ENCODE assay signal across 22 mouse cellular contexts in the genomic region with DNA sequence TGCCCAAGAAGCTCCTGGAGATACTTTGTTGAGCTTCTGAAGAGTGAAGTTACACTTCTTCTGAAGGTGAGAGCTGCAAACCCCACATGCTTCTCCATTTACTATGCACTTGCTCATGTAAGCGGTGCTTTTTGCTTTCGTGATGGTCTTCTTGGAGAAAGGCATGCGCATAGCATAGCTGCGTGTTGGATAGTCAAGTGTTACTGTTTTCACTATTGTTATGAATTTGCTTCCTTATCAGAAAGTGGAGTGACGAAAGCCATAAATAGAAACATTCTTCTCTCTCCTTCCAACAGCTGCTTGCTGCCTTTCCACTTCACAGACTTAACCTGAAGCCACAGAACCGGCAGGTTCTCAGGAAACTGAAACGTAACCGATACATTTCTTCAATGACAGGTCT. TPM values are rescaled to one million over a fixed set of nuclear protein-coding genes. Genes with fewer than 3 reads are reported as not detected.
"Had no signal": no experiment of that assay in that cellular context is flagged by ENCODE, and none has a peak within 500 bp of the region (broad histone marks: within the 10 kb centered on the region; RNA-seq: fewer than 3 reads in every experiment).

No protein-coding gene starts in this region.

- H3K4me3 ChIP-seq: limb, embryonic 15.5 days; liver, embryonic 12.5 days; lung, embryonic 15.5 days; midbrain, embryonic 12.5 days; neural tube, embryonic 13.5 days had no signal

- H3K4me1 ChIP-seq: limb, embryonic 15.5 days; liver, embryonic 12.5 days; midbrain, embryonic 12.5 days; neural tube, embryonic 13.5 days had no signal

- H3K27me3 ChIP-seq: limb, embryonic 15.5 days; liver, embryonic 12.5 days; lung, embryonic 15.5 days; midbrain, embryonic 12.5 days; neural tube, embryonic 13.5 days had no signal

- ATAC-seq: liver, embryonic 12.5 days; midbrain, embryonic 16.5 days had no signal

- H3K9ac ChIP-seq: limb, embryonic 15.5 days; liver, embryonic 12.5 days; lung, embryonic 15.5 days; midbrain, embryonic 12.5 days; neural tube, embryonic 13.5 days had no signal

- H3K27ac ChIP-seq: limb, embryonic 15.5 days; liver, embryonic 12.5 days; lung, embryonic 15.5 days; midbrain, embryonic 12.5 days; neural tube, embryonic 13.5 days had no signal

- H3K9me3 ChIP-seq: limb, embryonic 15.5 days; liver, embryonic 12.5 days; lung, embryonic 15.5 days; midbrain, embryonic 12.5 days; neural tube, embryonic 13.5 days had no signal

- H3K4me2 ChIP-seq: limb, embryonic 15.5 days; liver, embryonic 12.5 days; lung, embryonic 15.5 days; midbrain, embryonic 12.5 days; neural tube, embryonic 13.5 days had no signal

- DNase-seq: kidney, postnatal 36 days; layer of hippocampus, adult 9-11 months; layer of hippocampus, postnatal 36 days; lung, postnatal 14 days; retina, postnatal 1 day; right cerebral cortex, postnatal 4 days; spleen, adult 18-20 months; thymus, adult 18-20 months; thymus, postnatal 14 days had no signal

- H3K36me3 ChIP-seq: limb, embryonic 15.5 days; liver, embryonic 12.5 days; lung, embryonic 15.5 days; midbrain, embryonic 12.5 days; neural tube, embryonic 13.5 days had no signal

RNA-seq across cellular contexts. Expression of a gene that starts 8.0 kb away (rescaled TPM):
- total RNA-seq: layer of hippocampus, adult 18-20 months; layer of hippocampus, postnatal 36 days; left cerebral cortex, adult 8-10 months; left cerebral cortex, postnatal 25 days; megakaryocyte-erythroid progenitor cell, adult 5-6 weeks had no signal
- polyA plus RNA-seq: limb, embryonic 11.5 days; limb, embryonic 15.5 days; midbrain, embryonic 12.5 days; midbrain, embryonic 16.5 days; neural tube, embryonic 13.5 days; stomach, embryonic 14.5 days had no signal

RNA-seq across cellular contexts. Expression of a gene that starts 48.0 kb away (rescaled TPM):
- total RNA-seq: megakaryocyte-erythroid progenitor cell, adult 5-6 weeks had no signal
- polyA plus RNA-seq: limb, embryonic 11.5 days; liver, embryonic 12.5 days; liver, embryonic 16.5 days; midbrain, embryonic 12.5 days; neural tube, embryonic 13.5 days had no signal
